Mouse (Mus musculus) kidney, postnatal 4 days (tissue): ENCODE results near the gene Ankle1.
A peak's percentile ranks its signal among the peaks of the same experiment; 100 is the strongest.
"Not testable (repeated sequence)": the region's sequence is repeated elsewhere in the genome, so short reads cannot be mapped to it uniquely, and the experiment has no call there.

Experiments used
- DNase-seq, 2 experiments: peaks; one replicate each; pipeline ENCODE4 v3.0.0; 2021; ENCODE audit warnings: mixed read lengths in 2 of 2

Gene Ankle1

GRCm38 (mm10) chr8:71408231-71408630, 2.4 kb downstream of the Ankle1 start:
- DNase-seq = no peak

DNA sequence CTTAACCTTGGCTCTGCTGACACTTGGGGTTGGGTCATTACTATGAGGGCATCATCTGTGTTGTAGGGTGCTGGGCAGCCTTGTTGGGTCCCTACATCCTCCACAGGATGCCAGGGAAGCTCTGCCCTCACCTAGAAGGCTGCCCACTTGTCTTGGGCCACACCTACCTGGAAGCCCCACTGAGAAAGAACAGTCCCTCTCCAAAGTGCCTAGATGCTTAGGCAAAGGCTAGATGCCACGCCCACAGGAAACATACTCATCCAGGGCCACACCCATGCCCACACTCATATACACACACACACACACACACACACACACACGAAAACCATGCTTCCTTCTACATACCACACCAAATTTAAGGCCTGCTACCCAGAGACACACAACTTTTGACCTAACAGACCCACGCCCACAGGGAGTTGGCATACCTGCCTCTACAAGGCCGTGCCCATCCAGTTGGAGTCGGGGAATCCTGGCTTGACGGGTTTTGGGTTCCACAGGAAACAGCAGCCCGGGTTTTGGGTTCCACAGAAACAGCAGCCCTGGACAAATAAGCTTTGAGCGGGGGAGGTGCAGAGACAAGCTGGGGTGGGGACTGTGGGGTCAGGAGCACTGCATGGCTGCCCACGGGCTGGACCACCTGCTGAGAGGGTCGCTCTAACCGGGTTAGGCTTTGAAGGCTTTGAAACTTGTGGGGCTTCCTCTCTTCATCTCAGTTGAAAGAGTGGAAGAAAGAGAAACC, 5.9 kb downstream of the Ankle1 start:
- DNase-seq = peak in 1 of 2 experiments; percentile 20

- no peak for DNase-seq
These were observed 16.3 kb downstream of the Ankle1 start for GRCm38 (mm10) chr8:71422121-71422520.

DNA sequence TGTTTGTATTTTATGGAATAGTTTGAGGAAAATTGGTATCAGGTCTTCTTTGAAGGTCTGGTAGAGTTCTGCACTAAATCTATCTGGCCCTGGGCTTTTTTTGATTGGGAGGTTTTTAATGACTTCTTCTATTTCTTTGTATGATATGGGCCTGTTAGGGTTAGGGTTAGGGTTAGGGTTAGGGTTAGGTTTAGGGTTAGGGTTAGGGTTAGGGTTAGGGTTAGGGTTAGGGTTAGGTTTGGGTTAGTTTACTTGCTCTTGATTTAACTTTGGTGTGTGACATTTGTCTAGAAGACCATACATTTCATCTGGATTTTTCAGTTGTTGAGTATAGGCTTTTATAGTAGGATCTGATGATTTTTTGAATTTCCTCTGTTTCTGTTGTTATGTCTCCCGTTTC, 27.1 kb downstream of the Ankle1 start:
- DNase-seq = not testable (repeated sequence)

DNA sequence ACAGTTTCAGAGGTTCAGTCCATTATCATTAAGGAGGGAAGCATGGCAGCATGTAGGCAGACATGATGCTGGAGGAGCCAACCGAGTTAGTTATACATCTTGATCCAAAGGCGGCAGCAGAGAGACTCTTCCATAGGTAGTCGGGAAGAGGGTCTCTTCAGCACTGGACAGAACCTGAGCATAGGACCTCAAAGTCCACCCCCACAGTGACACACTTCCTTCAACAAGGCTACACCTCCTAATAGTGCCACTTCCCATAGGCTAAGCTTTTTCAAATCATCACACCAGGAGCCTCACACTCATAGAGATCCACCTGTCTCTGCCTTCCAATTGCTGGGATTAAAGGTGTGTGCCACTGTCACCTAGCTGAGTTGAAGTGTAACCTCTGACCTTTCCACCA, 31.2 kb downstream of the Ankle1 start:
- DNase-seq = no peak

GRCm38 (mm10) chr8:71441404-71441803, 35.6 kb downstream of the Ankle1 start:
- DNase-seq = peak; percentile 37 to 44

- no peak for DNase-seq
These were observed 39.3 kb downstream of the Ankle1 start for GRCm38 (mm10) chr8:71445096-71445495.

- DNase-seq = no peak
These were observed 45.5 kb downstream of the Ankle1 start for GRCm38 (mm10) chr8:71451337-71451736.

GRCm38 (mm10) chr8:71451777-71452176, 46.0 kb downstream of the Ankle1 start:
- no peak for DNase-seq

DNA sequence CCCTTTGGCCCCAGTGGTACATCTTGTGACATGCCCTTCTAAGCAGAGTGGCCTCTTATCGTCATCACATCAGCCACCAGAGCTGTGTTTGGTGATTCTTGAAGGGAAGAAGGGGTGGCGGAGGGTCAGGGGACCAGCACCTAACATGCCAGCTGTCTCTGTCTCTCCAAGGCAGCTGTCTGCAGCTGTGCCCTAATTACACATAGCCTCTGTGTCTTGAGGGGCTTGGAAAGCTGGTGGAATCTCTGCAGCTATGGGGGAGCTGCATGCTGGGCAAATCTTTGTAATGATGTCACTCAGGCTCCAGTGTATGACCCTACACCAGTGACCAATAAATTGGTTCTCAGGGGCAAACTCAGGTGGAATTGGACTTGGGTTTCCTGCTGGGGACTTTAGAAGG, 46.9 kb downstream of the Ankle1 start:
- DNase-seq = no peak

- DNase-seq = no peak
These were observed 48.9 kb downstream of the Ankle1 start for GRCm38 (mm10) chr8:71454668-71455067.

DNA sequence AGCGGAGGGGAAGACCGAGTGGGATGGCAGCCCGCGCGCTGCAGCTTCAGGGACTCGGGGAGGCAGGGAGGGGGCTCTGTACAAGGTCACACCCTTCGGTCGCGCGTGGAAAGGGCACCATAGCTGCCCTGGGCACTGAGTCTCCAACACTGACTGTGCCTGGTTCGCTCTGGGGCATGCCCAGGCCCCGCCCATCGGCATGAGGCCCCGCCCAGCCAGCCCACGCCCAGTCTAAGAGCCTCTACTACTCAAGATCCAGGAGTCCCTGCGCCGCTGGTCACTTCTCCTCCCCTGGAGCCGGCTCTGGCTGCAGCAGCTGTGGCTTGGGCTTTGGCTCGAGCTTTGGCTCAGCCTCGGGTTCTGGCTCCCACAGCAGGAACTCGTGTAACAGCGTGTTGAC, 51.1 kb downstream of the Ankle1 start:
- no peak for DNase-seq

- no peak for DNase-seq
These were observed 52.0 kb downstream of the Ankle1 start for GRCm38 (mm10) chr8:71457659-71458270.
